Mouse (Mus musculus): ENCODE results near the gene Trim23. TPM values are rescaled to one million over a fixed set of nuclear protein-coding genes. Genes with fewer than 3 reads are reported as not detected.
A peak's percentile ranks its signal among the peaks of the same experiment; 100 is the strongest.

The Trim23 gene
- total RNA-seq, 2 experiments from 2014 or later, result 24.6 to 59.1 TPM

DNA sequence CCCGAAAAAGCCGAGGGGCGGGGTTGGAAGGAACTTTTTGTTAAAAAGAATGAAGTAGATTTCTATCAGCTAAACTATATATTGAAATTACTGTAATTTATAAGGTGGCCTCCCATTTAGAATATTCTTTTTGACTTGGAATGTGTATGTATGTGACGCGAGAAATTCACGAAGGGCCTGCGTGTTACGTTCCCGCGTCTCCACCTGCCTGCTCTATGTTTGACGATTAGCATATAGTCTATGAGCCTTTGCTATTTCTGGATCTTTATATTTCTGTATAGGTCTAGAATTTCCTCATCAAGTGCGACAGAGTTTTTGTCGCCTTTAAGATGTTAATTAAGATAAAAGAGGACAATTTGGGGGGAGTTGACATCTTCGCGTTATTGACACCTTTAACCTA is 50.6 kb downstream of the Trim23 start:
- ATAC-seq (replicated peaks; ENCODE audit: low FRiP score, poor library complexity, severe bottlenecking), result peak; percentile 32; the same call in 1 of the 2 replicates

Other genes starting within 250 kb of the Trim23 start
- gene Nln, start 69.2 kb upstream of the Trim23 start, total RNA-seq (2015; ENCODE audit: low replicate concordance), result 9.2 and 20.9 TPM in 2 replicates
- 4.8 and 6.1 TPM in 2 replicates for gene Nln, start 69.2 kb upstream of the Trim23 start, total RNA-seq (2017; ENCODE audit: low replicate concordance)
- gene Sgtb, start 69.1 kb upstream of the Trim23 start, total RNA-seq (2015; ENCODE audit: low replicate concordance), result not detected in 2 replicates
- not detected in 2 replicates for gene Sgtb, start 69.1 kb upstream of the Trim23 start, total RNA-seq (2017; ENCODE audit: low replicate concordance)
- 14.0 and 14.4 TPM in 2 replicates for gene Trappc13, start 328 bp upstream of the Trim23 start, total RNA-seq (2015; ENCODE audit: low replicate concordance)
- 11.8 and 19.0 TPM in 2 replicates for gene Trappc13, start 328 bp upstream of the Trim23 start, total RNA-seq (2017; ENCODE audit: low replicate concordance)
- 24.2 and 35.9 TPM in 2 replicates for gene Cenpk, start 49.8 kb downstream of the Trim23 start, total RNA-seq (2015; ENCODE audit: low replicate concordance)
- gene Cenpk, start 49.8 kb downstream of the Trim23 start, total RNA-seq (2017; ENCODE audit: low replicate concordance), result 60.7 and 72.5 TPM in 2 replicates
- gene Ppwd1, start 50.0 kb downstream of the Trim23 start, total RNA-seq (2015; ENCODE audit: low replicate concordance), result 28.6 and 47.9 TPM in 2 replicates
- gene Ppwd1, start 50.0 kb downstream of the Trim23 start, total RNA-seq (2017; ENCODE audit: low replicate concordance), result 31.4 and 53.5 TPM in 2 replicates
- 0.77 and 1.0 TPM in 2 replicates for gene Adamts6, start 109.0 kb downstream of the Trim23 start, total RNA-seq (2015; ENCODE audit: low replicate concordance)
- 0.26 and 0.84 TPM in 2 replicates for gene Adamts6, start 109.0 kb downstream of the Trim23 start, total RNA-seq (2017; ENCODE audit: low replicate concordance)

Measured in erythroblast, adult 5-6 weeks (primary cell).